Mouse (Mus musculus) thymus, adult 2 months (tissue): ENCODE data around the gene Ppif. TPM values are rescaled to one million over a fixed set of nuclear protein-coding genes. Genes with fewer than 3 reads are reported as not detected.
A peak's percentile ranks its signal among the peaks of the same experiment; 100 is the strongest.

Source experiments
- DNase-seq: peaks from one replicate; pipeline ENCODE4 v3.0.0; 2021
- H3K27ac ChIP-seq: fragments of 200-500 bp; 2 replicates; pipeline ENCODE4 v1.5.1; 2012; ENCODE audit warnings: low read length, control low read depth; ENCODE audit not compliant: control insufficient read depth, insufficient read depth
- H3K27me3 ChIP-seq: fragments of 200-500 bp; 2 replicates; pipeline ENCODE4 v1.6.1; 2012; ENCODE audit warnings: mild to moderate bottlenecking, low read length, moderate library complexity, mixed read lengths; ENCODE audit not compliant: control insufficient read depth, insufficient read depth
- H3K36me3 ChIP-seq: fragments of 200-500 bp; 2 replicates; pipeline ENCODE4 v1.6.1; 2012; ENCODE audit warnings: mild to moderate bottlenecking, low read length, moderate library complexity; ENCODE audit not compliant: control insufficient read depth, insufficient read depth
- H3K4me1 ChIP-seq: fragments of 200-500 bp; replicated peaks from 2 replicates; pipeline ENCODE4 v1.6.1; 2012; ENCODE audit warnings: low read length; ENCODE audit not compliant: control insufficient read depth, insufficient read depth
- H3K4me3 ChIP-seq: fragments of 200-500 bp; 2 replicates; pipeline ENCODE4 v1.5.1; 2012; ENCODE audit warnings: mild to moderate bottlenecking, low read length, control low read depth, moderate library complexity; ENCODE audit not compliant: control insufficient read depth, insufficient read depth
- CTCF ChIP-seq: fragments of 200-500 bp; IDR thresholded peaks from 2 replicates; pipeline ENCODE4 v1.5.1; 2012; ENCODE audit warnings: mild to moderate bottlenecking, control low read depth, low read length, moderate library complexity, borderline replicate concordance; ENCODE audit not compliant: control insufficient read depth, poor library complexity, insufficient read depth; ENCODE audit errors: extremely low read depth
- POLR2A ChIP-seq: fragments of 200-500 bp; IDR thresholded peaks from 2 replicates; pipeline ENCODE4 v1.6.1; 2012; ENCODE audit warnings: mild to moderate bottlenecking, low read length, control low read depth, moderate library complexity; ENCODE audit not compliant: control insufficient read depth, poor library complexity, insufficient read depth; ENCODE audit errors: extremely low read depth
- WGBS: fragments of 180-500 bp; shearing (Covaris S2); methylation state at CpG from one replicate; pipeline ENCODE4 v1.1.7; 2018; 5-methylcytosine and 5-hydroxymethylcytosine counted together
- polyA plus RNA-seq: library from polyadenylated mRNA; depleted of rRNA; stranded (reverse); fragments of >200 nt; gene quantifications from 2 replicates; pipeline ENCODE4 v1.2.3, GENCODE M21; 2012

The Ppif gene
- polyA plus RNA-seq, 1 experiment: 108 TPM

DNA sequence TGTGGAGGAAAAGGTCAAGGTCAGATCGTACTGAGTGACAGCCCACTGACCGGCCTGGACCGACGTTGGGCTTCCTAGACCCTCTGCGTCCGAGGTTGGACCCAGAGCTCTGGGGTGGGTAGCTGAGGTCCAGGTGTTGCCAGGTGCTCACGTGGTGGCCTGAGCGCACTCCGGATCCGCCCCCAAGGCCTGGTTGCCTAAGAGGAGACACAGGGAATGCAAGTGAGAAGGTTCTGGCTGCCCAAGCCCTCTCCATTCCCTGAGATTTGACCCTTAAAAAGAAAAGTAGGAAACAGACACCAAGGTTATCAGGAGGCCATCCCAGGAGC lies 579 bp downstream of the Ppif start:
- no peak for TF ChIP-seq CTCF
- no peak for TF ChIP-seq POLR2A
- no peaks in the 10 kb centered on the region for H3K27me3 ChIP-seq
- peaks cover 11% of the 10 kb centered on the region; the same call in 1 of the 2 replicates for H3K36me3 ChIP-seq
- H3K27ac ChIP-seq: no peak overlapping the region
- DNase-seq: peak; percentile 30
- peaks cover 23% of the 10 kb centered on the region for H3K4me1 ChIP-seq
- peak overlapping the region; percentile 67 for H3K4me3 ChIP-seq
- 1% methylated on average over 10 of the region's 10 CpGs for WGBS

DNA sequence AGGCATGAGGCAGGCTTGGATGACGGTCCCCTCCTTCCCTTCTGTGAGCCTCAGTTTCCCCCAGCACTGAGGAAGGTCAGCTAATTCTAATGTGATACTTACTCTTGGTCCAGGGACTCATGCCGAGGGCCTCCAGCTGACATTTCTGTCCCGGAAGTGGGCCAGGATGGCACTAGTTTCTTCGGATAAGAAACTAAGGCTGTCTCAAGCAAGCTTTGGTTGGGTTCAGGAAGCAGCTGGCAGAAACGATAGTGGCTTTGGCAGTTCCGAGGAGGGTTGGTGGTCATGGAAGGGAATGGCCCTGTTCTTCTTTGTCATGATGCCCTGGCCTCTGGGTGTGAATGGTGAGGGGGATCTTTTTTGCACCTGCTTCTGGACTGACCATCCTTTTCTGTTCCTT lies 1.1 kb downstream of the Ppif start:
- Histone ChIP-seq H3K27me3 (no peaks in the 10 kb centered on the region), H3K36me3 (peaks cover 14% of the 10 kb centered on the region; the same call in 1 of the 2 replicates), H3K4me1 (peaks cover 23% of the 10 kb centered on the region), H3K27ac (no peak overlapping the region; the same call in 1 of the 2 replicates), H3K4me3 (peak overlapping the region; percentile 67)
- peak; percentile 24 for DNase-seq
- 8% methylated on average over 6 of the region's 6 CpGs for WGBS
- TF ChIP-seq POLR2A (no peak), CTCF (no peak)

DNA sequence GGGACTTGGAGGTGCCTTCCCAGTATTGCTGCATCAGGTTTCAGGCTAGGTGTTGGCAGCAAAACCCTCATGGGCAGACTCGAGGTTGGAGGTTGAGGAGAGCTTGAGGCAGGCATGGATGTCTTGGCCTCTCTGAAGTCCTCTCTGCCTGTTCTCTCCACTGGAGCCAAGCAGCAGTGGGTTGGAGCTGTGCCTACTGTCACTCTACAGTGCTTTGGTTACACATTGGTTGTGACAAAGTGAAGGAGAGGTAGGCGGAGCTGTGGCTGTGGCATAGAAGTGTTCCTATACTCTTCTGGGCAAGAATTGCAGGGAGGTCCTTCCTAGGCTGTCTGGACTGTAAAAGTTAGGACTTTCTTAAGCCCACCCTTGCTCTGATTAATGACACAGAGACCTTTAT lies 2.4 kb downstream of the Ppif start:
- no peak overlapping the region for H3K4me3 ChIP-seq
- no peaks in the 10 kb centered on the region for H3K27me3 ChIP-seq
- TF ChIP-seq CTCF (no peak), POLR2A (no peak)
- H3K36me3 ChIP-seq: peaks cover 14% of the 10 kb centered on the region; the same call in 1 of the 2 replicates
- H3K4me1 ChIP-seq: peaks cover 23% of the 10 kb centered on the region
- H3K27ac ChIP-seq: no peak overlapping the region
- 82% methylated on average over 2 of the region's 2 CpGs for WGBS
- DNase-seq: no peak

DNA sequence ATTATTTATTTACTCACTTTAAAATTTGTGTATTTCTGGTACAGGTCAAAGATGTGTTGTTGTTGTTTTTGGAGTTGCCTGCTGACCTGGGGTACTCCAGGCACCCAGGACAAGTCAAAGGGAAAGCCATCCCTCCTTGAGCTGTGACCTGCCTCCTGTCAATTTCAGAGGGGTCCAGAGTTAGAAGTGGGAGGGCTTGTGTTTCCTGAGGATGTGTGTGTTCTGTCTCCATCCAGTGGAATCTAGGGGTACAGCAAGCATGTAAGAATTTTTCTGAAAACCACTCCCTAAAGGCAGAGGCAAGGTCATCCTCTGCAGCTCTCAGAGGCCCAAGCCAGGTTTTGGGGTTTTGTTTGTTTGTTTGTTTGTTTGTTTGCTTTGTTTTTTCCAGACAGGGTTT lies 8.0 kb downstream of the Ppif start:
- Histone ChIP-seq H3K4me3 (no peak overlapping the region), H3K27ac (no peak overlapping the region), H3K27me3 (no peaks in the 10 kb centered on the region), H3K36me3 (peaks cover 14% of the 10 kb centered on the region; the same call in 1 of the 2 replicates), H3K4me1 (no peaks in the 10 kb centered on the region)
- peak; percentile 51 for DNase-seq
- TF ChIP-seq POLR2A (no peak), CTCF (no peak)

DNA sequence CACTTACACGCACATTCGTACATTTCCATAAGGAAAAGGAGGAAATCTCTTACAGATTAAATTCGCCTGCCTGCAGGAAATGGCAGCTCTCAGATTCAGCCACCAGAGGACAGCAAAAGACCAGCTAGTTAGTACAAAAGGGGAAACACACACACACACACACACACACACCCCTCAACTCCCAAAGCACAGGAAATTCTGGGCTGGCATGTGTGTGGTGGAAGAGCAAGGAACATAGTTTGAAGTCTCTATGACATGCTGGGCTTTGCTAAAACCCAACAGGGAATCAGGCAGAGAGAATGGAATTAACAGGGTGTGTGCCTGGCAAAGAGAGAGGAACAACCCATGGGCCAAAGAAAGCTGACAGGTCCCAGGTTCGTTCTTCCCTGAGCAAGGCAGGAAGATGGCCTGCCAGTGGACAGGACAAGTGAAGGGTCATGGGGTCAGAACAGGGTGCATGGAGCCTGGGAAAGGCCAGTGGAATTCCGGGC lies 13.8 kb downstream of the Ppif start:
- H3K4me1 ChIP-seq: peaks cover 12% of the 10 kb centered on the region
- no peaks in the 10 kb centered on the region for H3K36me3 ChIP-seq
- H3K27ac ChIP-seq: no peak overlapping the region
- DNase-seq: peak; percentile 70
- no peak overlapping the region for H3K4me3 ChIP-seq
- WGBS: 32% methylated on average over 5 of the region's 5 CpGs
- no peaks in the 10 kb centered on the region for H3K27me3 ChIP-seq
- TF ChIP-seq CTCF (no peak), POLR2A (no peak)

DNA sequence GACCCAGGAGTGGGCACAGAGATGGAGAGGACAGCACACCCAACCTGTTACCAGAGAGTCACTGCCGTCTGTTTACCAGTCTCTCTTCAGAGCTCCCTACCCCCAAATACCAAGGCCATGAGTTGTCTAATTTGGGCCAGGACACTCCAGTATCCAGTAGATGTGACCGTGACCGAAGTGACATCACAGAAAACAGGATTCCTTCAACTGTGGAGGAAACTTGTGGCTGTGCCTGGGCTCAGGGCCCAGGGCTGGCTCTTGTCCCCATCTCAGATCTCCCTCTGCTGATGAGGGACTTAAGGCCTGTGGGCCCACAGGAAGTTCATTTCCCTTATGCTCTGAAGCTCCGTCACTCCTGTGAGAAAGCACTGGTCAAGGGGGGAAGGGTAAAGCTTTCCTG lies 14.5 kb downstream of the Ppif start:
- no peaks in the 10 kb centered on the region for H3K36me3 ChIP-seq
- WGBS: 69% methylated on average over 4 of the region's 4 CpGs
- H3K4me1 ChIP-seq: peaks cover 12% of the 10 kb centered on the region
- no peak for DNase-seq
- H3K27me3 ChIP-seq: no peaks in the 10 kb centered on the region
- H3K4me3 ChIP-seq: no peak overlapping the region
- TF ChIP-seq POLR2A: no peak
- no peak for TF ChIP-seq CTCF
- H3K27ac ChIP-seq: no peak overlapping the region

DNA sequence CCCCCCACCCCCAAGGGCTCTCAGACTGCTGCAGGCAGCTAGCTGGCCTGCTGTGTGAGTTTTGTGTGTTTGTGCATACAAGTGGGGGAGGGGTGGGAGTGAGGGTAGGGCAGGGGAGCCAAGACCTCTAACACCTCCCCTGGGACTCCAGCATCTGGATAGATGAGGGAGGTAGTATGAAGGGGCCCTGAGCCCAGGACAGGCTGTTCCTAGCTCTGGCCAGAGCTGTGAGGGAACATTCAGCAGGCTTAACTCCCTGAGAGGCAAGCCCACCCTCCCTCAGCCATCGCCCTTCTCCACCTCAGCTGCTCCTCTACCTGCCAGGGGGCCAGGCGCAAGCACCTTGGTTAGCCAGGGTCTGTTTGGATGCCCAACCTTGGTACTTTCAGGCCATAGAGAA lies 15.0 kb downstream of the Ppif start:
- TF ChIP-seq POLR2A (no peak), CTCF (no peak)
- WGBS: 97% methylated on average over 2 of the region's 2 CpGs
- Histone ChIP-seq H3K27me3 (no peaks in the 10 kb centered on the region), H3K27ac (no peak overlapping the region), H3K4me1 (peaks cover 12% of the 10 kb centered on the region), H3K36me3 (no peaks in the 10 kb centered on the region), H3K4me3 (no peak overlapping the region)
- DNase-seq: no peak
